Mouse (Mus musculus) cerebellum, postnatal 4 days (tissue): ENCODE data around the gene Cacna1d.
A peak's percentile ranks its signal among the peaks of the same experiment; 100 is the strongest.

Experiments
- DNase-seq, 2 experiments: peaks; one replicate each; pipeline ENCODE4 v3.0.0; 2022; ENCODE audit warnings: low spot score in 2 of 2, mixed read lengths in 1 of 2

Gene Cacna1d

DNA sequence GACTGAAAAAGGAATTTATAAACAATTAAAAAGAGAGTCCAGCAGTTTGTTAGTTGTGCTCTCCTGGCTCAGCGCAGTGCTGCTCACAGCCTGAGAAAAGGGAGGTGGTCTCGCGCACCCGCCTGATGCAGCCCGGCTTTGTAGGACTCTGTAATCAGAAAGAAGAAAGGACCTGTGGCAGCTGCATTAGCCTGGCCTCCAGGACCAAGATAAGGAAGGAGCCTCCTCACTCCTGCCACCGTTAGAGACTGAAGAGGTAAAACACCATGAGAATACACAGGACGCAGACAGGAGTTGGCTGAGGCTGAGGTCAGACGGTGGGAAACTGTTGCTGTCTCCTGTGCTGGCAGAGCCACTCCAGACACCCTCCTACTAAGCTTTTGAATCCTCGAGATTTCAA, at the start of gene Cacna1d:
TSS of gene Cacna1d (minus strand) at position 114 of the 400 bp plus-strand sequence.
- no peak for DNase-seq

DNA sequence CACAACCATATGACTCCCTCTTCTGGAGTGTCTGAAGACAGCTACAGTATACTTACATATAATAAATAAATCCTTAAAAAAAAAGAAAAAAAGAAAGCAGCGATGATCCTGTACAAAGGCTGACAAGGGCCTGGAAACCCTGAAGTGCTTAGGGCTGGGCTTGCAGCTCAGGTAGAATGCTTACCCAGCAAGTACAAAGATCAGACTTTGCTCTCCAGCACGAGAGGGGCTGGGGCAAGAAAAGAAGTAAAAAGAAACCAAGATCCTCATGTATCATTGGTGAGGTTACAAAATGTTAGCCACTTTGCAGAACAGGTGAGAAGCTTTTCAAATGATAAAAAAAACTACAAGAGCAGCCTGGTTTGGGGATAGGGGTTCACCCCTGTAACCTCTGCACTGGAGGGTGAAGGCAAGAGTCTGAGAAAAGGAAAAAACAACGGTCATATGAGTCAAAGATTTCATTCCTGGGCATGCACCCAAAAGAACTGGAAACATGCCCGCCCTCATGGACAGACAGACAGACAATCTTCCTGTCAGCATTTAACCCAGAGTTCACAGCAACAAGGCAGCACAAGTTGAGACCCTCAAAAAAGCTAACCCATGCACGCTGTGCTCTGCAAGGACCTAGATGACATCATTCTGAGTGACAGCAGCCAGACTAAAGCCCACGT, 42.7 kb upstream of the Cacna1d start:
- DNase-seq, result no peak

DNA sequence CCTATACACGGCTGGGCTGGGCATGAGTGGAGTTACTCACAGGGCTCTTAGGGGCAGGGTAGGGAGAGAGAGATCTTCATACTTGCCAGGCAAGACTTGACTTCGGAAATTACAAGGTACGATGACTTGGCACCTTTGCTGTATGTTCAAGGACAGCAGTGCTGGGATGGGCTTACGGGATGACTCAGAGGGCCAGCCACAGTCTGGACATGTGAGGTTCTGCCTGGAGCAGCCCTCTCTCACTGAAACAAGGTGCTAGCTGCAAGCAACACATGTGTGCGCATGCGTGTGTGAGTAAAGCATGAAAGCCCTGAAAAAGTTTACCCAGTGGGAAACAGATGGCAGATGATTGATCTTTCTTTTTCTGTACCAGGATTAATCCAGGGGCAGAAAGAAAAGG, 40.6 kb upstream of the Cacna1d start:
- no peak for DNase-seq

DNA sequence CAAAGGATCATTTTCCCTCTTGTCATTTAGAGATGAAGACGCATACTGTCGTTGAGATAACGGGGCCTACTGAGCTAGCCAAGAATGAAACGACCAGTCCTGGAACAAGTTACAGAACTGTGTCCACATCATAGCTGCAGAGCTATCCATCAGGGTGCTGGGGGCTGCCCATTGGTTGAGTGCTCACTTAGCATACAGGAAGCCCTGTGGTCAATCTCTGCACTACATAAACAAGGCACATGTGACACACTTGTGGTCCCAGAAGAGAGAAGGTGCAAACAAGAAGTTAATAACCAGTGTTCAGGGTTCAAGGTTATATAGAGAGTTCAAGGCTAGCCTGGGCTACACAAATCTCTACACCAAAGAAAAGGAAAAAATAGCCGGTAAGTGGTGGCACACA, 40.2 kb upstream of the Cacna1d start:
- DNase-seq, result no peak

DNA sequence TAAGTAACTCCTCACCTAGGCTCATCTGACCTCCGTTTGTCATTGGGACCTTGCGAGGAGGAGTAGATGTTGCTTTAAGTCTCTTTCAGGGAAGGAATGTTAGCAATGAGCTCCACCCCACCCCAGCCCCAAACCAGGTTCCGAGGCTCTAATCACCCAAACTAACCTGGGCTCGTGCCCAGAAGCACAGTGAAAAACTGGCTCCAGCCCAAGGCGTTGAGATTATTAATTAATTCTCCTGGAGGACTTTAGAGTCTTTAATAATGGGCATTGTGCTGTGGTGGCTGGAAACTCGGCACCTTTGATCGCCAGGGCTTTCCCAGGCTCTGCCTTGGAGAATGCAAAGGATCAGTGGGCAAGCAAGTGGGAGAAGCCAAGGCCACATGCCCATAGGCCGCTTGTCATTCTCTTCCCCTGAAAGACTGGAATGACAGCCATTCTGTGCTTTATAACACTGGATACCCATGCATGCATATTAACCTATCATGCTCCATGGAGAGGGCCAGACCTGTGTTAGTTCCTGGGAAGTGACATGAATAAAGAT, 39.5 kb upstream of the Cacna1d start:
- DNase-seq, result no peak

DNA sequence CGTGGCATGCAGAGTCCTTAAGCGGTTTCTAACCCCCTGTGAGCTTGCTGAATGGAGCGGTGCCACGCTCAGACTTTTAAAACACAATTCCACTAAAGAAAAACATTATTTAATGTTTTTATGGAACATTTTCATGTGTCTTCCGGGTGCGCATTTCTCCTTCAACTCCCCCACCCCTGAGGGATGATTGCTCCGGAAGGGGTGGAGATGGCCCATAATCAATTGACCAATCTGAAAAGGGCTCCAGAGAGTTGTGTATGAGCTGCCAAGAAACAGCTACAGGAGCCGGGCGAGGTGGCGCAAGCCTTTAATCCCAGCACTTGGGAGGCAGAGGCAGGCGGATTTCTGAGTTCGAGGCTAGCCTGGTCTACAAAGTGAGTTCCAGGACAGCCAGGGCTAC, 38.2 kb upstream of the Cacna1d start:
- DNase-seq, result no peak

DNA sequence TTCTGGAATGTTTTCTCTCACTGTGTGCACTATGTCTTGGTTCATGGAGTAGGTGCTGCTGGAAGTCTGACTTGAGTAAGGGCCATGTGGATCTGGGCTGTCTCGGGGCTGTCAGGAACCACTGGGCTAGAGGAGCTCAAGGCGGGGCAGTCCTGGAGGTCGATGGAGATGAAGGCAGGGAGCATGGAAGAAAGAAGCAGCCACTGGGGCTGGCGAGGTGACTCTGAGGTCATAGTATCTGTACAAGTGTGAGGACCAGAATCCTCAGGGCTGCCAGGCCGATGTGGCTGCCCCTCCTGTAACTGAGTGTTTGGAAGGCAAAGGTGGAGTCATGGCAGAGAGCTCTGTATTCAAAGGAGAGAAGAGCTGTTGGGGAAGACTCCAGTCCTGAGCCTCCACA, 37.7 kb upstream of the Cacna1d start:
- no peak for DNase-seq

DNA sequence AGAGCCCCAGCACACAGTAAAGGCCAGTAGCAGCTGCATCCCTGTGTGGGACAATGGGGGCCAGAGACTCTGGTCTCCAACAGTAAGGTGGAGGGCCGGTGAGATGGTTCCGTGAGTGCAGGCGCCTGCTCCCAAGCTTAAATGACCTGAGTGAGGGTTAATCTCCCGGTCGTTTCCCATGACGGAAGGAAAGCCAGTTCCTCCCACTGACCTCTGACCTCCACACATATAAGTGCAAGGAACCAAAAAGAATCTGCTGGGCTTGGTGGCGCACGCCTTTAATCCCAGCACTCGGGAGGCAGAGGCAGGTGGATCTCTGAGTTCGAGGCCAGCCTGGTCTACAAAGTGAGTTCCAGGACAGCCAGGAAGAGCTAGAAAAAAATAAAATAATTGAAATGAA, 37.1 kb upstream of the Cacna1d start:
- no peak for DNase-seq

DNA sequence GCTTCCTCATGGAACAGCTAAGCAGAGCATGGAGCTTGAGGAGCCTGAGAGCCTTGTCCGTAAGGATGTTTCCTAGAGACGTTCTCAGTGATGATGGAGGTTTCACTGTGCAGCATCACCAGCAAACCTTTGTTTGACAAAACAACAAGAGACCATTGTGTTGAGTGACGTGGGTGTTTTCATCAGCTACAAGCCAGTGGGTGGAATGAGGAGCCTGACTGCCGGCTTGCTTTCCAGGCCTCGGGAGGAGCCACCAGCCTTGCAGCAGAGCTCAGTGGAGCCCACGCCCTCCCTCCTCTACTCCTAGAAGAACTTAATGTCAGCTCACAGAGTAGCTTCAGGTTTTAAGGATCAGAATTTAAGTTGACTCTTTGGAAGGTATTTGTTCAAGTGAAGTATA, 32.1 kb upstream of the Cacna1d start:
- DNase-seq, result no peak

DNA sequence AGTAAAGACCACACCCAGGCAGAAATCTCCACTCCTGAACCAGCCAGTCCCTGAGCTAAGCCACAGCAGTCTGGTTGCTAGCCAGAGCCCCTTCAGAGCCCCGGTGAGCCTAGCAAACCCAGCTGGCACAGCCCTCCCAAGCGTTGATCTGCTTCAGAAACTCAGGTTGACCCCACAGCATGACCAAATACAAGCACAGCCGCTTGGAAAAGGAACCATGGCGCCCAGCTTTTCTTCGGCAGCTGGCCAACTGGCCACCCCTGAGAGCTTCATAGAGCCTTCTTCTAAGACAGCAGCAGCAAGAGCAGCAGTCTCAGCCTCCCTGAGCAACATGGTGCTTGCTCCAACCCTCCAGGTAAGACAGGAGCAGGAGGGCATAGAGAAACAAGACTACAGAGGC, 28.1 kb upstream of the Cacna1d start:
- no peak for DNase-seq

DNA sequence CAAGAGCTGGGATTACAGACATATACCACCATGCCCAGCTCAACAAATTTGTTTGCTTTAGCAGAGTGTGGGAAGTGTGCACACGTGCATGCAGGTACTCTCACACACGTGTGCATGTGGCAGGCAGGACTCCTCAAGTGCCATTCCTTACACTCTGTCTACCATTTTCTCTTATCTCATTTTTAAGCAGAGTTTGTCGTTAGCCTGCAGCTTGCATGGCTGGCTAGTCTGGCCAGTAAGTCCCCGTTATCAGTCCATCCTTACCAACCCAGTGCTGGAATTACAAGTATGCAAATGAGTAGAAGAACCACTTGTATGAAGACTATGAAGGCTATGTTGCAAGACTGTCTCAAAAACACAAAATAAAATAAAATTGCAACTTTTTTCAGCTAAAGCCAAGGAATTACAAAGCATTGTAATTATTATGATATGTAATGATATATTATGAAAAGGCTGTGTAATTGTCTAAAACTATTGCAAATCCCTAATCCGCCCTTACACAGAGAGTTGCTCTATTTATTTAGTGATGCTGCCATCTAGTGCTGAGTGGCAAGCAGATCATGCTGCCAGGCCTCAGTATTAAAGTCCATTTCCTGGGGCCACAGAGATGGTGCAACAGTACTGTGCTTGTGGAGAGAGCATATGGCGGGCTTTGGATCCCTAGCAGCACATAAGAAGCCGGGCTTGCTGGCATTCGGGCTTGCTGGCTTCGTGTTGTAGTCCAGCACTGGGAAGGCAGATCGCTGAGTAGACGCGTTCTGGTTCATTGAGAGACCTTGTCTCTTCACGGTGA, 24.9 kb upstream of the Cacna1d start:
- DNase-seq, result peak in 1 of 2 experiments; percentile 11

DNA sequence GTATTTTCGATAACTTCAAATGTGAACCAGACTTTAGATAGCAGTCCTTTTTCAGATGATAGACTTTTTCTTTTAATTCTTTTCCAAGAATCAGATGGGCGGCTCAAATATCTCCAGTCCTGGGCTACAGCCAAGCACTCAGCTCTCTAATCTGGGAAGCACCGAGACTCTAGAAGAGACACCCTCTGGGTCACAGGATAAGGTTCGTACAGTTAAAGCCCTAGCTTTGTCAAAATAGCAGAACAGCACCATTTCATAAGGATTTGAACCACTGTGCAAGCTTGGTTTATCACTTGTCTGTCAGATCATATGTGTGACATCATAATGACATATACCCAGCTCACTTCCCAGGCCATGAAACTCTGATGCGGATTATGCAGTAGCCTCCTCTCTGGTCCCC, 21.6 kb upstream of the Cacna1d start:
- DNase-seq, result no peak

DNA sequence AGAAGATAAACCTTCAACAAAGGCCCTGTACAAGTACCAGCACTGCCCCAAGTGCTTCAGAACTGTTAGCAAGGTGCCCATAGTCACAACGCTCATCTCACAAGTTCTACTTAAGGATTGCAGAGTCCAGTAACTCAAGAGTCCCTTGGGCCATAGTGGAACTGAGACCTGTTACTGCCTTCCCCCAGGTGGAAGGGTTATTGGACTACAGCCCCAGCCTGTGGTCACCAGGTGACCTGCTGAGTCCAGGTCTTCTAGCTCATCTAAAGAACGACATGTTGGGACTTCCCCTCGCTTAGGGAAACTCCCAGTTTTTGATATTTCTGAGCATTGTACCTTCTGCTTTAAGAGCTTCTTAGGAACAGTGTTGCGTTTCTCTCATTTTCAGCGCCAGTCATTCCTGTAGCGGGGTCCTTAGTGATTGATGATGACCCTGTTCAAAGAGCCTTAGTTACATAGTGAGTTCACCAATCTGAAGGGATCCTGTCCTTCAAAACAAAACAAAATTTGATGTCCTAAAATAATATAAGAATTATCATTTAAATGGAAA, 19.0 kb upstream of the Cacna1d start:
- no peak for DNase-seq

DNA sequence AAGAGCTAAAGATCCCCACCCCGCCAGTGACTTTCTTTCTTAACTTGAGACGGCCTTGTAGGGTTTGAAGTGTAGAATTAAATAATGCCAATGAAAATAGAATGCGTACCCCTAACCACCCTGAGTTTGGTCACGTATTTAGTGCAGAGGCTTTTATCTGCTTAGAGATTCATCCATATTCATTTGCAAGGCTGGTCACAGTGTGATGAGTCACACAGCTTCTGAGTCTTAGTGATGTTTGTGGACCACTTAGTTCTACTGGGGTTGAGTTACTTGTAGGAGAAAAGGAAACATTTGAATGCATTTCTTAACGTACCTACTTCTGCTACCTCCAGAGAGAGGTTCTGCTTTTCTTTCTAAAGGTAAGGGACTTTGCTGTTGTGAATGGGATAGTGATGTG, 13.7 kb upstream of the Cacna1d start:
- DNase-seq, result no peak

DNA sequence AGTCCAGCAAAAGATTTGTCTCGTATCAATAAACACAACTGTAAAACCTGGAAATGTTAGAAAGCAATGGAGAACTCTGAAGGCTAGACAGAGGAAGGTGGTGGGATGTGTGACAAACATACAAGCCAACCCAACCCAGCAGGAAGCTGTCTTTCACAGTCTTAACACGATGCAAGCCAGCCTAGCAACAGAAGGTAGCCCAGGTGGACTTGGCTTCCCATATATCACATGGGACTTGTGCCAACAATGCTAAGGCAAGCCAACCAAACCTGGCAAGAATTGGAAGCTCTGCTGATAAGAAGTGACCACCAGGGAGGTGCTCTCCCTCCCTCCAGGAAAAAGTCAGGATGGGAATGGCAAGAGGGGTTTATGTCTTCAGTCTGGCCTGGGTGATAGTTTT, 6.9 kb upstream of the Cacna1d start:
- DNase-seq, result peak in 1 of 2 experiments; percentile 47

DNA sequence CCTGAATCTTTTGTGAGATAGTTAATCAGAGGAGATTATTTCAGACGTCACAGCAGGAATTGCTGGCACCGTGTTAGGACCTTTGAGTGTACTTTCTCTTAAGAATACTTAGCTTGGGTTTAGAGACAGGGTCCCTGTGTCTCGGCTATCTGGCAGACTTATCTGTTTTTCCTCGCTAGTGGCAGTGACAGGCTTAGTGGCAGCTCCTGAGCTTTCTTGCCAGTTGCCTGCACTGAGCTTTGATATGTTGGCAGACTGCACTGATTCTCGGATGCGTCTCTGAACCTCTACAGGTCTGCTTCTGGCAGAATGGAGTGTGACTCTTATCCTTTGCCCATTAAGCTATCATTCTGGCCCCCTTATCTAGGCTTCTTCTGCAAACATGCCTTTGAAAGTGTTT, 3.7 kb upstream of the Cacna1d start:
- no peak for DNase-seq

DNA sequence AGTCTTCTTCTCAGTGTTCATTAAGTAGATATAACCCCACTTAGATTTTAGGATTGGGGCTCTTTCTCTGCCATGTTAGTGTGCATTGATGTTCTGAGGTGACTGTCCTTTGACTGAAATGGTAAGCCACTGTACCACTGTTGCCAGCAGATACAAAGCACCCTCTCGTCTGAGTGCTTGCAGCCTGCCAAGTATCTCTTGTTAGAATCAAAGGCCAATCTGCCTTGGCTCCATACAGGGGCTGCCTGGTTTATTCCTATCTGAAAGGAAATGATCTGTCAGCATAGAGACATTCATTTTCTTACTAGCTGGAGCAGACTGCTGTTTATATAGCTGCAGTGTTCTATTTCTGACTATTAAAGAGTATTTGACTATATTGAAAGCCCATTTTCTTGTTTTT, 2.0 kb upstream of the Cacna1d start:
- DNase-seq, result no peak

DNA sequence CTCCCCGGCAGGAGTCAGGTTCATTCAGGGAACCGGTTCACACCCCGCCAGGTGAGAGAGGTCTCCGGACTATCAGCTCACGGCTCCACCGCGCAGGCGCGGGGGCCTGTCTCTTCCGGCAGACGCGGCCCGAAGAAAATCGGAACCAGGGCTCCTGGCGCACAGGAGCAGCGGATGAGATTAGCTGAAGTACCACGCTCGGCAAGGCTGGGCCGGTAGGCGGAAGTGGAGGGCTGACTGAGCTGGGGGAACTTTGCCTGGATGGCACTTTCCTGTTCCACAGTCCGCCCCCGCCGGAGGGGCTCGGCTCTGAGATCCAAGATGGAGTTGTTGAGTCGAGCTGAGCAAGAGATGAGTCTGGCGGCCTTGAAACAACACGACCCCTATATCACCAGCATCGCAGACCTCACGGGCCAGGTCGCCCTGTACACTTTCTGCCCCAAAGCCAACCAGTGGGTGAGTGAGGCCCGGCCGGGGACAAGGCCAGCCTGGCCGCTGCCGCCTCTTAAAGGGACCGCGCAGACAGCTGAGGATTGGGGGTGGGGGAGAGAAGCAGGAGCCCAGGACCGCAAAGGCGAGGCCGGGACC, 11.8 kb downstream of the Cacna1d start, which contains the start of gene Dcp1a:
TSS of gene Dcp1a (plus strand) at position 175 of the 588 bp plus-strand sequence.
- DNase-seq, result peak; percentile 85 to 95

DNA sequence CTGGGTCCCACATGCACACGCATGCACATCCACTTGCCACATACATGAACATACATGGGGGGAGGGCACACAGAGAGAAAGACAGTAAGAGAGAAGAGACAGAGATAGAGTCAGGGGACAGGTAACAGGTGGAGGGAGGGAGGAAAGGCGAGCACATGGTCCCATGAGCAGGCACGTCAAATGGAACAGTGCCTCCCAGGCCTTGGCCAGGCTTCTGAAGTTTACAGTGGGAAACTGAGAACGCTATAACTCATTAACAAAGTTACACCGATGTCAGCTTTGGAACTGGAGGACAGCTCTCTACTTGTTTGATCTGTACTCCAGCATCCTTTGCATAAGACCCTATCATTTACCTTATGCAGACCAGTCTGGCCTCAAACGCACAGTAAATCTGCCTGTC, 16.8 kb downstream of the Cacna1d start:
- no peak for DNase-seq

DNA sequence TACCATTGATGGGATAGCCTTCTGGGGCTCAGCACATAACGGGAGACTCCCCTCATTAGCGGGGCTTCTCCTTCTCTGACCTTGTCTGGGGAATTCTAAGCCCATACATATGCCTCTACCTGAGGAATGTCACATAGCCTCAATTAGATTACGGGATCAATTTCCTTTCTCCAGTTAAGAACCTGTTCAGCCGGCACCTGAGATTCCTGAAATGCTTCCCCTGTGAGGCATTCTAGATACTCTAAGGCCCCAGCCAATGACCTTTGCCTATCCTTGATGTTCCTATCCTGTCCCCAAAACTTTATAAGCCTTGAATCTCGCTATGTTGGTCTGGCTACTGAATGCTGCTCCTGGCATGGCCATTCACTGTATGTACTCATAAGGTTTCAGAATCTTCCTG, 17.6 kb downstream of the Cacna1d start:
- no peak for DNase-seq

DNA sequence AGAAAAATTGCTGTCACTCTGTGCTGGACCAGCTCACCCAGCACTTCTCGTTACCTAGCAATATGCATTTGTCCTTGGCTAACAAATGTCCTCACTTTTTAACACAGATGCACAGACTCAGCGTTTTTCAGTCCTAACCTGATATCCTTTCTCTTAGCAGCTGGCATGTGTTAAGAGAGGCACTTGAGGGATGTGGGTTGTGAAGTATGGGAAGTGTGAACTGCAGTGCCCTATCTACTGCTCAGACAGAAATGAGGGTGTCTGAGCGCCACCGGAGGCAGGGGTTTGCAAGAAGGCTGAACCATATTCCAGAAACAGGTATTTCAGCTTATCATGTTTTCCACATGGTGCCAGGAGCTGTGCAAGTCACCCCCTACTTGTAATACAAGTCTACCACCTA, 27.9 kb downstream of the Cacna1d start:
- no peak for DNase-seq

DNA sequence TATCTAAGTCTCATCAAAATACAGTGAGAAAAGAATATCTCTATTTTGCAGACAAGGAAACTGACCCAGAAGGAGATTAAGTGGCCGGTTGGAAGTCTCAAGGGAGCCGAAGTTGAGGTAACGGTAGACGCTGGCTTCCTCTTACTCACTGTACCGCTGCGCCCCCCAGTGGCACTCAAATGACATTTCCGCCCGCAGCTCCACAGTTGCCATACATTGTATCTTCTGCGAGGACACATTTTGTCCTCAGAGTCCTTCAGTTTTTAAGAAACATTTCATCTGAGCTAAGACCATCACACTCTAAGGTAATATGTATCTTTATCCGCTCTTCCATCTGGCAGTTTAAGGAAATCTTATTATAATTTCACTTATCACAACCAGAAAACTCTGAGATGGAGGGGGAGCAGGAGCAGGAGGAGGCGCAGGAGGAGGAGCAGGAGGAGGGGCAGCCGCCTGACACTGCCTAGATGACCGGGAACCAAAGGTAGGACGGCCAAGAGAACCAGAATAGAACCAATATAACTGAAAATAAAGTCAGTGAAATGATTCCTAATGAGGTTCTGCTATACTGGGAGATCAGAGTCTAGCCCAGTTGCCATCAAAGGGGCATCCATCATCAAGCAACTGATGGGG, 31.2 kb downstream of the Cacna1d start:
- DNase-seq, result peak; percentile 60 to 77
